Mouse (Mus musculus): Measurements from ENCODE around the gene Setd1b.
A peak's percentile ranks its signal among the peaks of the same experiment; 100 is the strongest.

The Setd1b gene

GRCm38 (mm10) chr5:123127031-123127430 lies 15.0 kb upstream of the Setd1b start:
- no peak for DNase-seq (ENCODE audit: extremely low spot score, low spot score)

- DNase-seq (ENCODE audit: extremely low spot score, low spot score) = no peak
These were observed 13.4 kb upstream of the Setd1b start for GRCm38 (mm10) chr5:123128426-123129169.

- no peak for DNase-seq (ENCODE audit: extremely low spot score, low spot score)
These were observed 12.7 kb upstream of the Setd1b start for GRCm38 (mm10) chr5:123129170-123129757.

- no peak for DNase-seq (ENCODE audit: extremely low spot score, low spot score)
These were observed 11.8 kb upstream of the Setd1b start for GRCm38 (mm10) chr5:123130030-123130813.

GRCm38 (mm10) chr5:123130814-123131148 lies 11.2 kb upstream of the Setd1b start:
- DNase-seq (ENCODE audit: extremely low spot score, low spot score) = no peak

GRCm38 (mm10) chr5:123132308-123133071 lies 9.5 kb upstream of the Setd1b start, which contains the start of gene Rhof:
TSS of gene Rhof (minus strand) at chr5:123132692.
- DNase-seq (ENCODE audit: extremely low spot score, low spot score) = peak; percentile 83

GRCm38 (mm10) chr5:123133083-123133783 lies 8.8 kb upstream of the Setd1b start:
- peak; percentile 93 for DNase-seq (ENCODE audit: extremely low spot score, low spot score)

GRCm38 (mm10) chr5:123133784-123134143 lies 8.2 kb upstream of the Setd1b start:
- DNase-seq (ENCODE audit: extremely low spot score, low spot score) = no peak

GRCm38 (mm10) chr5:123134186-123134874 lies 7.7 kb upstream of the Setd1b start:
- no peak for DNase-seq (ENCODE audit: extremely low spot score, low spot score)

GRCm38 (mm10) chr5:123134875-123135382 lies 7.1 kb upstream of the Setd1b start:
- DNase-seq (ENCODE audit: extremely low spot score, low spot score) = no peak

GRCm38 (mm10) chr5:123135471-123136360 lies 6.3 kb upstream of the Setd1b start:
- peak; percentile 59 for DNase-seq (ENCODE audit: extremely low spot score, low spot score)

- peak; percentile 75 for DNase-seq (ENCODE audit: extremely low spot score, low spot score)
These were observed 5.5 kb upstream of the Setd1b start for GRCm38 (mm10) chr5:123136361-123137043.

- peak; percentile 79 for DNase-seq (ENCODE audit: extremely low spot score, low spot score)
These were observed 4.7 kb upstream of the Setd1b start for GRCm38 (mm10) chr5:123137044-123137909.

GRCm38 (mm10) chr5:123137910-123138229 lies 4.1 kb upstream of the Setd1b start:
- DNase-seq (ENCODE audit: extremely low spot score, low spot score) = no peak

- DNase-seq (ENCODE audit: extremely low spot score, low spot score) = peak; percentile 91
These were observed 3.6 kb upstream of the Setd1b start for GRCm38 (mm10) chr5:123138230-123138911.

GRCm38 (mm10) chr5:123138953-123139721 lies 2.9 kb upstream of the Setd1b start:
- peak; percentile 84 for DNase-seq (ENCODE audit: extremely low spot score, low spot score)

All from neural tube, embryonic 10.5 days (tissue).